Mouse (Mus musculus) olfactory bulb, adult 2 months (tissue): ENCODE measurements at regions not wholly inside any gene's neighbourhood (a gene's known extent, or its start where the extent isn't known, plus 50 kb on each side); places are given as distances from the start of the nearest gene placed in this dataset.

Experiments
- CTCF ChIP-seq: fragments of 200-500 bp; IDR thresholded peaks from 2 replicates; pipeline ENCODE4 v1.5.1; 2012; ENCODE audit warnings: low read depth, mild to moderate bottlenecking, low read length, moderate library complexity; ENCODE audit not compliant: insufficient read depth
- POLR2A ChIP-seq: fragments of 200-500 bp; IDR thresholded peaks from 2 replicates; pipeline ENCODE4 v1.6.1; 2012; ENCODE audit warnings: mild to moderate bottlenecking, low read depth, low read length, moderate library complexity; ENCODE audit not compliant: insufficient read depth

DNA sequence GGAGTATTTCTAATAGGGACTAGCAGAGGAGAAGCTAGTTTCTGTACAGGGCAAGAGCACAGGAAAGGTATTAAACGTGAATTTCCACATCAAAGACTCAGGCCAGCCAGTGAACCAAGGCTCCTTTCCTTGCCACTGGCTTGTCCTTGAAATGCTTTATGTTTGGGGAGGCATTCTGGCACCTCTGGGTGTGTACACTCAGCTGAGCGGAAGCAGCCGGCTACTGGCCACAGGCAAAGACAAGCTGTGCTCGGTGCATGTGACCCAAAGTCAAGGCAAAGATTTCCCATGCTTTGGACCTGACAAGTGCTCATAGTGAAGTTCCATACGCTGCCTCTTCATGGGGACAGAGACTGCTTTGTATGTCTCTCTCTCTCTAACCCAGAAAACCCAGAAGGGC lies 159.8 kb upstream of the Irx3 start:
- TF ChIP-seq POLR2A = no peak
- no peak for TF ChIP-seq CTCF
